Mouse (Mus musculus) left cerebral cortex, adult 11 months (tissue): ENCODE data around the gene Cdk12.
A peak's percentile ranks its signal among the peaks of the same experiment; 100 is the strongest.

ENCODE experiments used
- DNase-seq: peaks from one replicate; pipeline ENCODE4 v3.0.0; 2022; ENCODE audit warnings: low spot score

Cdk12 gene

DNA sequence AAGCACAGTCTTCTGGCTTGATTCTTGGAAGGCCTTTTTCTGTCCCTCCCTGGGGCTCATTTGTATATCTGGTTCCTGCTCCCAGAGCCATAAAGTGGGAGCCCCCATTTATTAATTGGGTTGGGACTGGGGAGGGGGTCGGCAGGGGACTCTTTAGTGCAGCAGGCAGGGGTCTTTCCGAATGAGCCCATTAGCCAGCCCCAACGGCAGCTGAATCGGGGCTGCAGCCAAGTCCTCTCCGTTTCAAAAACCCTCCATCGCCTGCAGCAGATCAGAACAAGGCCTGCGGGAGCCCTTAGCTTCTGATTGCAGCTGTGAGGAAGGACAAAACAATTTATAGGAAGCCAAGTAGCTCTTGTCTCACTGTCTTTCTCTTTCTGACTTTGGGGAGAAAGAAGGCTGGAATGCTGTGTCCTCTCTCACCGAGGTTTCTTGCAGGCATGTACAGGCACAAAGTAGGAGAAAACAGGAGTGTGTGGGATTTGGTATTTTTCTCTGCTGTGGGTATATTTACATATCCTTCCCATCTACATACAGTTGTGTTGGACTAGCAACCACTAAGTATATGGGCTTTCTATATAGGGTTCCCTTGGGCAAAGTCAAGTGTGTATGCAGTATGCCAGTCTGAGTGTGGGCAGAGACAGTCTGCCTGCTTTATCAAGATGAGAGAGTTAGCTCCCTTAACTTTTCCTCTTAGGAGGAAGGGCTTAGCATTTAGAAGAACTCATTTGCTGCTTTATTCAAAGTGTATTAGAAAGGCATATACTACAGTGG is 58.0 kb downstream of the Cdk12 start:
- DNase-seq: no peak

DNA sequence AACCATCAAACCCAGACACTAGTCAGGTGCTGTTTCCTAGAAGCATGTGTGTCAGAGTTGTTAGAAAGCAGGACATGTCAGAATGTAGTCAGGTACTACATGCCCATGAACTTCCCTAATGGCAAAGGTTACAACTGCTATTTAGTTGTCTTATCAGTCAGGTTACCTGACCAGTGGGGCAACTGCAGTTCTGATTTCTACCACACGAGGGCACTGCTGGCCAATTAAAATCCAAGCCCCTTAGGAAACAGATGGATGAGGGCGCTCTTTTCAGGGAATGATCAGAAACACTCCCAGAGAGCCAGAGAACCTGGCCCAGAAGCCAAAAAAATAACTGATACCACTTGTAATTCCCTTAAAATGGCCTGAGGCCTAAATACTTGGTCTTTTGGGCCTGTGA is 62.2 kb downstream of the Cdk12 start:
- DNase-seq: peak; percentile 78

DNA sequence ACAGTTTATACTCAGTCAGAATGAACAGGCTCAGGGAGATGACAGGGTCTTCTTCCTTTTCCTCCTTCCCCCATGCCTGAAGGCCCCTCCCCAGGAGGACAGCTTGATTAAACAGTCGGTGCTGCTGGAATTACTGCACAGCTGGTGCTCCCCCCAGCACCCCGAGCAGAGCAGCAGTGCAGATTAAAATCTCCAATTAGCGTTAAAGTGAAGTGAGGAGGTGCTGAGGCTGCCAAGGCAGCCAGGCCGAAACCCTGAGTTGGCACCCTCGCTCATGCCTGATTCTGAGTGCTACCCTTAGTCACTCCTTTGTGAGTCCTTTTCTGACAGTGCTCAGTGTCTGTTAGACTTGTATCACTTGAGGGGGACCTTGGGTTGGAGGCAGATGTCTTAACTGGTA is 63.0 kb downstream of the Cdk12 start:
- no peak for DNase-seq

DNA sequence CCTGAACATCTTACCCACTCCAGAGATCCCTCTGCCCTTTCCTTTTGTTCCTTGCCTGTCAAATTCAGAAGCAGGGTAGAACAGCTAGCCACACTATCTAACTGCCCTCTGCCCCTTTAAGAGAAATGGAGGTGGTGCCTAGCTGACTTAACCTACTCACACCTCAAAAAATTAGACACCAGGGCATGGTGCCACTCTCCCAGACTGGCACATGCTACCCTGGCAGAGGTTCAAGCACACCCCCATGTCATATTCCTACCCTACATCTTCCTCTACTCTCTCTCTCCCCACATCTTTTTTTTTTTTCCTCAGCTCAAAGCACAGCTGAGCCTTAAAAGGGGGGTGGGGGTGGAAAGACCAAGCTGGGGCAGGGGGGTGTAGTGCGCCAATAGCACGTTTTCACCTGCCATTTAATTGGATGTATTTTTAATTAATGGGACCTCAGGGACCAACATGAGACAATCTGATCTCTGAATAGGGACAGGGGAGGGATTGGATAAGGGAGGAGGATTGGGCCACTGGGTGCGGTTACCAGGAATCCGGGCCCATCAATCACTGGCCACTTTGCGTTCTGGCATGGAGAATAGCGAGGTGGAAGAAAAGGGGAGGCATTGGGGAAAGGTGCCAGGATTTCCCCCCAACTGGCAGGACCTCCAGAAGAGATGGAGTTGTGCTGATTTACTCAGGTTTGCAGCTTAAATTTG is 64.0 kb downstream of the Cdk12 start:
- no peak for DNase-seq

DNA sequence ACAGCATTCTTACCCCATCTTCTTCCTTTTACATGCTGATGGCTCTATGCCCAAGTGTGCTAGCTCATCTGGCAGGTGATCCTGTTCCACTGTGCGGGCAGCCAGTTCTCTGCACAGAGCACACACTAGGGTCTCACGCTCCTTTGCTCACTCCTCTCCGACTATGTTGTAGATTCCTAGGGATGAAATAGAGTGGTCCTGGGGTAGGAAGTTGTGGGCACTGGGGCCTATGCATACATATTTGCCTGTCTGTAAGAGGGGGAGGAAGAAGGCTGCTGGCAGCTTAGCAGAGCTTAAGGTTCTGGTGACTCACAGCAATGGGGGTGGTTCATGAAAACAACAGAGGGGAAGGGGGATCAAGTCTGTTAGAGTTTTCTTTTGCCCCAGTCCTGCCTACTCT is 67.2 kb downstream of the Cdk12 start:
- no peak for DNase-seq

DNA sequence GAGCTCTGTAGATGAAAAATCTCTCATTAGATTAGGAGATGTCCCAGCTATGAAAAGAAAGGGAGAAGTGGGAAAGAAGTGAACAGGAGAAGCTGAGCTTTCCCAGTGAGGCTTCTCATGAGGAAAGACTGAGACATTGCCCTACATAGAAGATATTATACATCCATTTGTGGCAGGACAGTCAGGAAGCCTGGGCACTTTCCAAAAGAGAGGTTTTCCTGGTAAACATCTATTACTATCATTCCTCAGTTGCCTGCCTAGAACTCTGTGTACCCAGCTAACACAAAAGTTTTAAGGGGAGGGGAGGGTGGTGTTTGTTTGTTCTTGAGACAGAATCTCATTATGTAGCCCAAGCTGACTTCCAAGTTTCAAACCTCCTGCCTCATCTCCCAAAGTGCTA is 67.6 kb downstream of the Cdk12 start:
- DNase-seq: no peak

DNA sequence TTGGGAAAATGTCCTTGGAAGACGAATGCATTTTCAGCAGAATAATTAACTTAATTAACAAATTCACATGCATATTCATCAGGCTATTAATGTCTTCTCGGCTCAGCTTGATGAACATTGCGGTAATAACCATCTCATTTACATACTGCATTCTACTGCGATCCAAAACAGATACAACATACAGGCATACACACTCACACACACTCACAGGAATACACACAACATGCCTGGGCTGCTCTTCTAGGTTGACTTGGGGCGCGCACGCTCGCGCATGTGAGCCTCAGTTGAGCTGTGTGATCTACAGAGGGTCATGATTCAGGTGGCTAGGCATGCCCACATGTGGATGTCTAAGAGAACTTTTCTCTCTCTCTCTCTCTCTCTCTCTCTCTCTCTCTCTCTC is 80.9 kb downstream of the Cdk12 start:
- no peak for DNase-seq

DNA sequence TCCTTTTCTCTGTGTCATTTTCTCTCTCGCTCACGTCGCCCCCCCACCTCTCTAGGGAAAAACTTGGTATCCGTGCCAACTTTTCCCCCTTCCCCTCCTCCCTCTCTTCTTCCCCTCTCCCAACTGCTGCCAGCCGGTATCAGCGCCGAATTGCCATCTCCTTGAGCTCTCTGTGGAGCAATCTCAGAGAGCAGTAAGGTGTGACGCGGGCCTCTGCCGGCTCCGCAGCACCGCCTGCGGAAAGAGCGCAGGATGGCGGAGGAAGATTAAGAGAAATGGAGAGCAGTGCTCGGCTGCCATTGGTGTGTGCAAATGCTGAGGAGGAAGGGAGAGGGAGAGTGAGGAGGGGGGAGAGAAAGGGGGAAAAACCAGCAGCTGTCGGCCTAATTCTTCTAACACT is 81.4 kb downstream of the Cdk12 start:
- no peak for DNase-seq

DNA sequence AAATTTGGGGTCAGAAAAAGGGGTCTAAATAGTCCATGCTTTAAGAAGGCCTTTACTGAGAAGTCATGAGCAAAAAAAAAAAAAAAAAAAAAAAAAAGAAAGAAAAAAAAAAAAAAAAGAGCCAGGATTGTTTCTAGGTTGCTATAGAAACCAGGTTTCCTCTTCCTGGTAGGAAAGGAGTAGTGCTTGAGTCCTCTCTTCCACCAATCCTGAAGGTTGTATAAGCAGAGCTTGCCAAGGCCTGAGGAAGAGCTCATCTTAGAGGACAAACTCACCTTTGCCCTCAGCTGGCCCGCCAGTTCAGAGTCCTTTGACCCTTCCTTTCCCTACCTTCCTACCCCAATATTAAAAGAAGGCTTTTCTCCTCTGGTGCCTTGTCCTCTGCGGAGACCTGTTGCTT is 82.5 kb downstream of the Cdk12 start:
- DNase-seq: no peak

DNA sequence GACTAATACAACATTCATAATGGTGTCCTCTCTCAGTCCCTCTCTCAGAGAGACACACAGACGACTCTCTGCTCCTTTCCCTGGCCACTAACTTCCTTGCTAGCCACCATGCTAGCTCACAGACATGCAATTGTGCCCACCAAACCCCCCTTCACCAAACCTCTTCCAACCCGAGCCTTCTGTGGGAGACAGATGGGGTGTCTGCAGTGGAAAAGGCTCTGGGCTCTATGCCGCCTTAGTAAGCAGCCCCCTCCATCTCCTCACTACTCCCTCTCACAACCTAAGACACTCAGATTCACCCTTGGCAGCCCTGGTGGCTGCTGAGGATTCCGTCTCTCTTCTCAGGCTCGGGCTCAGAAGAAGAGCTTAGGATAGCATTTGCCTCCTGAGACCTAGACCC is 84.7 kb downstream of the Cdk12 start:
- no peak for DNase-seq

DNA sequence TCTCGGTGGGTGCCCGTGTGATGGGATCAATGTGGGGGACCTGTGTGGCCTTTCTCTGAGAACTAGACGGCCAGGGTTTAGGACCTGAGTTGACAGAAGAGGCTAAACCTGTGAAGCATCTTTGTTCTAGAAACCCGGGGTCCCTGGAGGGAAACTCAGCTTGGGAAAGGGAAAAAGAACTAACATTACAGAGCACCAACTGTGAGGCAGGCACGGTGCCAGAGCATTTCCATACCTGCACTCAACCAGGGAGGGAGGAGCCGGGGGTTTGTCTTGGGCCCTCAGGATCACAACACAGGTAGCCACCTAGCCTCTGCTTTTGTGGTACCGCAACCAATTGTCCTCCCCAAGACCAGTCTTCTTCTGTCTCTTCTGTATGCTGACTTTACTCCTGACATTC is 85.1 kb downstream of the Cdk12 start:
- DNase-seq: no peak

DNA sequence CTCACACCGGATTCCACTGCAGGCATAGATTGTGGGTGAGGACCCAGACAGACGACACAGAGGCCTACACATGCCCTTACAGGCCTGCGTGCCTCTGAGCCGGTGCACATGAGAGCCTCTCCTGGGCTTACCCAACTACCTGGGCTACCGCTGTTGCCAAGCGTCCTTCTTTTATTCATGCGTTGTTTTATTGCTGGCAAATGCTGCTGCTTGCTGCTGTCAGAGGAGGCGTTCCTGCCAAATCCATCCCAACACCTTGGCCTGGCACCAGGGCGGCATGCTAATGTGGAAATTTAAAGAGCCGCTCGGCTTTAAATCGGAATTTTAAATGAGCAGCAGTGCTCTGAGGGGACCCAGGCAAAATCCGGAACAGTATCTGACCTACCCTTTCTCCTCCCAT is 87.0 kb downstream of the Cdk12 start:
- no peak for DNase-seq

DNA sequence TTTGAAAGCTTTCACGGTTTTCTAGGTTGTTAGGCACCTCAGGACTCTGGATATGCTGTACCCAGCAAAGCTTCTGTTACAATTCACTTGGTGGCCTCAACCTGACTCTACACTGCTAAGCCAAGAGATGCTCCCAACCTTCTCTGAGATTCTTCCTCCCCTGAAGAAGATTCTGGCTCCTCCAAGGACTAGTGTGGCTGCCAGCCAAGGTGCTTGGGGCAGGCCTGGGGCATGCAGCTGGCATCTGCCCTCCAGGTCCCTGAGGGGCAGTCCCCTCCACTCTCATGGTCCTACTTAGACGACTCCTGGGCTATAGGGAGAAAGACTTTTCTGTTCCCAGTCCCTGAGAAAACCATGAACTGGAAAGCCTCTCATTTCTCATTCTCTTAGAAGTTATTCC is 88.0 kb downstream of the Cdk12 start:
- no peak for DNase-seq

DNA sequence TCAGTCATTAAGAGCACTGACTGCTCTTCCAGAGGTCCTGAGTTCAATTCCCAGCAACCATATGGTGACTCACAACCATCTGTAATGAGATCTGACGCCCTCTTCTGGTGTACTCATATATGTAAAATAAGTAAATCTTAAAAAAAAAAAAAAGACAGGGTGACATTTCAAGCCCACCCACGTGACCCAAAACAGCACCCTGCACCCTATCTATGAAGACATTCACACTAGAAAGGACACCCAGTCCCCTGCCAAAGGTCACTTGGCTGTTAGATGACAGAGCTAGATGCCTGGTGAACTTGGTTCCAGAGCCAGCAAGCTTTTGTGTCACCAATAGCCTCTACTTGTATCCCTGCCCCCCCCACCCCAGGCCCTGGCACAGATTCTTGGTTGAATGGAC is 90.2 kb downstream of the Cdk12 start:
- DNase-seq: no peak

DNA sequence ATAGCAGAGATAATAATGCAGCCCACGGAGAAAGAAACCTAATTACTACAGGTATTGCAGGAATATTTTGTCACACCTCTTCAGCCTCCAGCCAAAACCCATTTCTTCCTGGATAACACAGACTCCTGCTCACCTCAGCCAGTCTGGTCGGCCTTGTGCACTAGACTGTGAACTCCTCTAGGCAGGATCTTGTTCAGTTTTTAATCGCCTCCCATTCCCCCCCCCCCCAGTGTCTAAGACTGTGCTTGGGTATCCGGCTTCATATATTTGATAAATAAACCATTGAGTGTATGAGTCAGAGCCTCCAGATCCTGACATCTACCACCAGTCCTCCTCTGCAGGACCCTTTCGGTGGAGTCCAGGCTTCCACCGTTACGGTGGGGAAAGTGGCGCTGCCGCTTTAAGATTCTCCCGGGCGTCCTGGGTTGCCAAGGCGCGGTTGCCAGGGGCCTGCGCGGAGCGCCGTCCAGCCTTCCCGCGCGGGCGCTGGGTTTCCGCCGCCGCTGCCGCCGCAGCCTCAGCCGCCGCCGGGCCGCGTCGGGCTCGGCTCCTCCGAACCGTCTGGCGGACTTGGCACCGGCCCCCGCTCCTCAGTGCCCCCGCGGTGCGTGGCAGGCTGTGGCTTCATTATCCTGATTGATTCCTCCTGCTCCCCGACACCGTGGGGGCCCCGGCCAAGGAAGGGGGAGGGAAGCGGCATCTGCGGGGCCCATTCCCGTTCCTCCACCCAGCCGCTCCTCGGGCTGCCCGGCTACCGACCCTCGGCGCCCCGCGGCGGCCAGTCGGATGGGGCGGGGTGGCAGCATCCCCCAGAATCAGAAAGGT is 91.5 kb downstream of the Cdk12 start:
- peak; percentile 49 for DNase-seq

DNA sequence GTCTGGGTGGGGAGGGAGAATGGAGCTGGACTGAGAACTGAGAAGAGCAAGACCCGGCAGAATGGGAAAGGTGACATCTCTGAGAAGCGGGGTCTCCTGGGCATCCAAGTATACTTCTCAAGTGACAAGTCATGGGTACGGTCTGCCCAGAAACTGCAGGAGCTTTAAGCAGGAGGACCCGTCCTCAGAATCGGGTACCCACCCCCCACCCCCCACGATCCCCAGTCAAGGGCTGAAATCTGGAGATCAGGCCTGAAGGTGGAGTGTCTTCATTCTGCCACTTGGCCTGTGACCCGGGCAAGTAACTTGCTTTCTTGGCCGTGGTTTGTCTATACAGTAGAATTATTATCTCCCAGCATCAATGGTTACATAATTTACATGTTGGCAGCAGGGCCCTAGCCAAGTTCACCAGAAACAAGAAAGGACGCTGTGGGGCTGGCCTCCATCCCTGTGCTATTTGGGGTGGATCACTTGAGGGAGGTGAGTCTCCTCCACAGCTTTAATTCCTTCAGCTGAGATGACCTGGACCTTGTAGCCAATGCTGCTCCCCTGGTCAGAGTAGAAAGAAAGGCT is 92.2 kb downstream of the Cdk12 start:
- no peak for DNase-seq

DNA sequence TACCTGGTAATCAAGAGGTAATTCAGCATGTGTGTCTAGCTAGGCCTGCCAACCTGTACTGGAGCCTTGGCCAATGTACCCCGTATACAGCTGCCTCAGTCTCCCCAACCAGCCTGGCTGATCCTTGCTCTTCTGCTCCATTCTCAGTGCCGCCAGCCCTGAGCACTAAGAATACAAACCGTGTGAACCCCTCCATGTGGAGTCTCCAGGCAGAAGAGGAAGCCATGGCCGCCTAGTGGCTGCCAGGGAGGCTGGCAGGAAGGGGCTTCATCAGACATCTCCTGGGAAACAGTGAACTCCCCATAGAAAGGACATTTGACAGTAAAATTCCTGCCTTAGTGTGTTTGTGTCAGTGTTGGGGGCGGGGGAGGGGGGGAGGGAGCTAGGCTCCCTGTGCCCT is 93.4 kb downstream of the Cdk12 start:
- no peak for DNase-seq

DNA sequence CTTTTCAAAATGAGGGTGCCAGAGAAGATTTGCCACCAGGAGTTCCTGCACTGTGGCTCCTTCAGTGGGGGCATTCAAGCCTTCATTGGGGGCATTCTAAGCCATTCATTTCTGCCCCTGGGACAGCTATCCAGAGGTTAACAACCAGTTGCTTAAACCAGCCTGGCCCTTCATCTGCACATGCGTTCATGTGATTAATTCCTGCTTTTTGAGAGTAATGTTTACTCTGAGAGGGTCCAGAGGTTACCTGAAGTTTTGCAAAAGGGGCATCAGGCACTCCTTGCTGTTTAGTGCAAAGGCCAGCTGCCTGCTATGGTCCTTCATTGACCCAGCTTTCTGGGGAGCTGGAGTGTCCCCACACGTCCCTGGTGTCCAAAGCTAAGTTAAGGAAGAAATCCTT is 94.1 kb downstream of the Cdk12 start:
- no peak for DNase-seq

DNA sequence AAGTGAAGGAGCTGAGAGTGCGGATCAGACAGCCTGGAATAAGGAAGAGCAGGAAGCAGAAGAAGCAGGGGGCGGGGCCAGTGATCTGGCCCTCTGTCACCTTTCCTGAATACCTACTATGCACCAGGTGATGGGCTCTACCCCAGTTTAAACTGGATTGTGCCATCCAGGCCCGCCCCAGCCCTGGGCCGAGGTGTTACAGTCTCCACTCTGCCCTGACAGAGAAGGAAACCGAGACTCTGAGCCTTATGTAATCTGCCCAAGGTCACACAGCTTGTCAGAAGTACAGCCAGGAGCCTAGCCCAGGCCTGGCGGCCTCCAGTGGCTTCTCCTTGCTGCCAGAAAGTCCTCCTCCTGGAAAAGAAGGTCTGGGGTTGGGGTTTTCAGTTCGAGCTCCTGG is 94.9 kb downstream of the Cdk12 start:
- DNase-seq: no peak

DNA sequence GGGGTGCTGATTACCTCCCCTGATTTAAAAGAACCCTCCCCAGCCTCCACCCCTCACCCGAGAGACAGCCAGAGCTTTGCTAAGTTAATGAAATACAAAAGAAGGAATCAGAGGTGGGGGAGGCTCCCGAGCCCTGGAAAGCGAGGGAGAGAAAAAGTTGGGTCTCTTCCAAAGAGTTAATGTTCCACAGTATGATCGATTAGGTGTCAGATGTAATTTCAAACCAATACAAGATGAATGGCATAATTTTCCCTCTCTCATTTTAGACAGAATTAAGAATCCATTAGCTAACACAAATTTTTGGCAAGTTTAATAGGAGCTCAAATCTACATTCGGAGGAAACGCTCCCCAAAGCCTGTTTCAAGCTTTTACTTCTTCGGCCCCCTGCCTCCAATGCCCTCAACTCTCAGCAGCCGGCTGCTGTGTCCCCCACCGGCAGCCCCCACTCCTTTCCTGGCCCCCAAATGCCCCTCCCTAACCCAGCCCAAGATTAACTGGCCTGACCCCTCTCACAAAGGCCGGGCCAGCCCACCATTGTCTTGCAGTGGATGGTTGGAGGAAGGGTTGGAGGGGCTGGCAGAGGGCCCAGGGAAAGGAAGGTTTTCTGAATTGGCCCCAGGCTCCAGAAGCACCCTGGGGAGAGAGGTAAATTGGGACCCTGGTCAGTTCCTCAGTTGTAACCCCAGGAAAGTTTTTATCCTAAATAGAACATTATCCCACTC is 95.8 kb downstream of the Cdk12 start:
- no peak for DNase-seq

DNA sequence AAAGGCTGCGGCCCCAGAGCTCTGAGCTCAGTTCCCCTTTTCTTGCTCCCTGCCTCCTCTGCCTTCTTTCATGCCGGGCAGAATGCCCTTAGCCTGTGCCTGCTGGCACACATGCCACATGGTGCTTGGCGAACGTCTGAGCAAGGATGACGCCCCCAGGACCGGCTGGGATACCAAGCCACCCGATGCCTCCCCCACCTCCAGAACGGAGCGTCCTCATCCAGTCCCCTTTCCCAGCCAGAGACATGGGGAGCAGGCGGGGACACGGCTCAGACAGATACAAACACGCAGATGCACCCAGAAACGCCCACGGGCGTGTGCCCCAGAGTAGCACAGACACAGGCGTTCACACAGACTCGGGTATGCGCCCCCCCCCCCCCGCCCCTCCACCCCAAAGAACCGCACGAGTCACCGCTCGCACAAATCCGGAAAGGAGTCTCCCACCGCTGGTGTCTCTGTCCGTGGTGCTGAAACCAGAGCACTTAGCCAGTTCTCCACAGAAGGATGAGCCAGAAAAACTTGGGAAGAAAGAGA is 111.0 kb downstream of the Cdk12 start:
- DNase-seq: no peak

DNA sequence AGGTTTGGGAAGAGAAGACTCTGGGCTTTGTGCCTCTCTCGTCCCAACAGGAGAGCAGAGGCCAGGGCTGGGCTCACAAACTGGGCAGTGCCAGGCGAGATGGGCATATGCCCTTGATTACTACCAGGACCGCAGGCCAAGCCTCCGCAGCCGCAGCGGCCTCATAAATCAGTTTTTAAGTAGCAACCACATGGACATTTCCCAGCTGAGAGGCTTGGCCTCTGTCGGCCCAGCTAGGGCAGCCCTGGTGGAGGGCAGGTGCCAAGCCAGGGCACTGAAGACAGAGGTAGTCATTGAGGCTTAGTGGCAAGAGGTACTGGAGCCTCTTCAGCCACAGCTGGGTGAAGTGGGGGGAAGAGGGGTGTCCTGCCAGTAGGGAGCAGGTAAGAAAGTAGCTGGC is 114.6 kb downstream of the Cdk12 start:
- DNase-seq: no peak
